8 mouse cellular contexts compared by ENCODE assay signal in genomic region chr5:24451264-24452029, GRCm38 (mm10). TPM values are rescaled to one million over a fixed set of nuclear protein-coding genes. Genes with fewer than 3 reads are reported as not detected.
DNase-seq lines count a peak whose midpoint lies in the region; ATAC-seq lines count a peak whose summit lies in the region.

No protein-coding gene starts in this region.

- peak overlapping the region; percentile 87 for H3K27ac ChIP-seq in hindbrain, embryonic 15.5 days (replicated peaks)

- H3K4me1 ChIP-seq in hindbrain, embryonic 15.5 days (replicated peaks): peaks cover 61% of the 10 kb centered on the region
- peaks cover 69% of the 10 kb centered on the region for H3K4me1 ChIP-seq in megakaryocyte, embryonic 14.5 days

- peak; percentile 68 for ATAC-seq in hindbrain, embryonic 15.5 days (ENCODE audit: low FRiP score, low read depth)

- peak overlapping the region; percentile 92 for H3K9ac ChIP-seq in hindbrain, embryonic 15.5 days

- peak overlapping the region; percentile 99 for H3K4me2 ChIP-seq in hindbrain, embryonic 15.5 days

- H3K9me3 ChIP-seq in hindbrain, embryonic 15.5 days: no peaks in the 10 kb centered on the region
- H3K9me3 ChIP-seq in megakaryocyte, embryonic 14.5 days: no peaks in the 10 kb centered on the region

- H3K27me3 ChIP-seq in hindbrain, embryonic 15.5 days: no peaks in the 10 kb centered on the region
- no peaks in the 10 kb centered on the region for H3K27me3 ChIP-seq in megakaryocyte, embryonic 14.5 days (replicated peaks)

- H3K4me3 ChIP-seq in hindbrain, embryonic 15.5 days: peak overlapping the region; percentile 94
- peak overlapping the region; percentile 99 for H3K4me3 ChIP-seq in megakaryocyte, embryonic 14.5 days (replicated peaks)

- 2% methylated on average over 33 of the region's 66 CpGs for WGBS in hindbrain, embryonic 15.5 days

- no peaks in the 10 kb centered on the region for H3K36me3 ChIP-seq in hindbrain, embryonic 15.5 days
- H3K36me3 ChIP-seq in megakaryocyte, embryonic 14.5 days (replicated peaks; ENCODE audit: low read length): peaks cover 18% of the 10 kb centered on the region

- peak; percentile 92 for DNase-seq in ZHBTc4 (ENCODE audit: low read depth, low spot score)
- peak; percentile 91 to 95 for DNase-seq in cerebellum, postnatal 25 days
- peak; percentile 75 to 79 for DNase-seq in frontal cortex, postnatal 36 days (ENCODE audit: low spot score in 2 of 2)
- peak; percentile 61 to 86 for DNase-seq in left cerebral cortex, adult 8-10 months (ENCODE audit: low spot score in 2 of 2)
- peak; percentile 93 to 95 for DNase-seq in right cerebral cortex, postnatal 10 days (ENCODE audit: low spot score in 2 of 2)
- peak; percentile 81 to 87 for DNase-seq in urinary bladder, postnatal 36 days (ENCODE audit: low spot score in 2 of 2)

RNA-seq across cellular contexts. Expression of gene Agap3, which starts 0.5 kb away (rescaled TPM):
- polyA plus RNA-seq in hindbrain, embryonic 15.5 days (2015; fragmentation: Nextera tagmentation; extraction: Ambion mirVana): 112 and 124 TPM in 2 replicates
- 100 to 1,000 TPM; 521 to 543 (median 525) TPM for total RNA-seq in left cerebral cortex, adult 8-10 months (2022)
- 117 and 284 TPM in 2 replicates for polyA plus RNA-seq in megakaryocyte, embryonic 14.5 days (2012; ENCODE audit: insufficient read depth, low replicate concordance)

RNA-seq across cellular contexts. Expression of gene Tmub1, which starts 3.8 kb away (rescaled TPM):
- polyA plus RNA-seq in hindbrain, embryonic 15.5 days (2015; fragmentation: Nextera tagmentation; extraction: Ambion mirVana): 55.1 and 64.2 TPM in 2 replicates
- total RNA-seq in left cerebral cortex, adult 8-10 months (2022): 10 to 100 TPM; 24.2 to 30.3 (median 27.3) TPM
- polyA plus RNA-seq in megakaryocyte, embryonic 14.5 days (2012; ENCODE audit: insufficient read depth, low replicate concordance): 31.6 and 37.8 TPM in 2 replicates

RNA-seq across cellular contexts. Expression of gene Fastk, which starts 6.4 kb away (rescaled TPM):
- 96.8 and 113 TPM in 2 replicates for polyA plus RNA-seq in hindbrain, embryonic 15.5 days (2015; fragmentation: Nextera tagmentation; extraction: Ambion mirVana)
- 100 to 1,000 TPM; 128 to 142 (median 135) TPM for total RNA-seq in left cerebral cortex, adult 8-10 months (2022)
- polyA plus RNA-seq in megakaryocyte, embryonic 14.5 days (2012; ENCODE audit: insufficient read depth, low replicate concordance): 216 and 275 TPM in 2 replicates

RNA-seq across cellular contexts. Expression of gene Slc4a2, which starts 27.8 kb away (rescaled TPM):
- 25.1 and 26.8 TPM in 2 replicates for polyA plus RNA-seq in hindbrain, embryonic 15.5 days (2015; fragmentation: Nextera tagmentation; extraction: Ambion mirVana)
- 10 to 100 TPM; 31.0 to 52.6 (median 39.2) TPM for total RNA-seq in left cerebral cortex, adult 8-10 months (2022)
- polyA plus RNA-seq in megakaryocyte, embryonic 14.5 days (2012; ENCODE audit: insufficient read depth, low replicate concordance): 14.7 and 31.0 TPM in 2 replicates

RNA-seq across cellular contexts. Expression of gene Cdk5, which starts 28.1 kb away (rescaled TPM):
- 115 and 123 TPM in 2 replicates for polyA plus RNA-seq in hindbrain, embryonic 15.5 days (2015; fragmentation: Nextera tagmentation; extraction: Ambion mirVana)
- total RNA-seq in left cerebral cortex, adult 8-10 months (2022): 100 to 1,000 TPM; 121 to 136 (median 129) TPM
- 6.0 and 14.5 TPM in 2 replicates for polyA plus RNA-seq in megakaryocyte, embryonic 14.5 days (2012; ENCODE audit: insufficient read depth, low replicate concordance)

Comparison
In these comparisons a context has a peak if more than half of its experiments do, and no peak if none do; other contexts are left out.
1. Peak in every context shown above with its lines: DNase-seq, ATAC-seq, H3K4me3 ChIP-seq and H3K27ac ChIP-seq.